Mouse (Mus musculus): Measurements from ENCODE around the gene Plbd1. TPM values are rescaled to one million over a fixed set of nuclear protein-coding genes. Genes with fewer than 3 reads are reported as not detected.
A peak's percentile ranks its signal among the peaks of the same experiment; 100 is the strongest.

Plbd1 gene
- polyA plus RNA-seq, 1 experiment from 2014 or later, result 0.50 TPM

GRCm38 (mm10) chr6:136644171-136644570, 17.6 kb downstream of the Plbd1 start:
- Histone ChIP-seq H3K36me3 (ENCODE audit: control insufficient read depth, insufficient read depth, low read length) (no peaks in the 10 kb centered on the region), H3K27me3 (ENCODE audit: control insufficient read depth, insufficient read depth, low read length) (no peaks in the 10 kb centered on the region), H3K27ac (replicated peaks; ENCODE audit: low read depth, low read length) (no peak overlapping the region), H3K4me1 (ENCODE audit: control insufficient read depth, insufficient read depth, low read length) (no peaks in the 10 kb centered on the region; the same call in 1 of the 2 replicates), H3K4me2 (ENCODE audit: low read length) (no peak overlapping the region), H3K9ac (replicated peaks; ENCODE audit: low read length) (no peak overlapping the region), H3K9me3 (ENCODE audit: control insufficient read depth, low read length) (no peaks in the 10 kb centered on the region), H3K4me3 (replicated peaks; ENCODE audit: low read depth, low read length) (no peak overlapping the region)
- DNase-seq (no peak), ATAC-seq (ENCODE audit: low FRiP score, low TSS enrichment) (no peak)
- WGBS, result 94% methylated on average over 2 of the region's 2 CpGs

GRCm38 (mm10) chr6:136634982-136635381, 26.7 kb downstream of the Plbd1 start:
- Histone ChIP-seq H3K27ac (replicated peaks; ENCODE audit: low read depth, low read length) (no peak overlapping the region), H3K4me1 (ENCODE audit: control insufficient read depth, insufficient read depth, low read length) (no peaks in the 10 kb centered on the region), H3K9me3 (ENCODE audit: control insufficient read depth, low read length) (no peaks in the 10 kb centered on the region), H3K4me3 (replicated peaks; ENCODE audit: low read depth, low read length) (no peak overlapping the region), H3K9ac (replicated peaks; ENCODE audit: low read length) (no peak overlapping the region), H3K27me3 (ENCODE audit: control insufficient read depth, insufficient read depth, low read length) (no peaks in the 10 kb centered on the region), H3K36me3 (ENCODE audit: control insufficient read depth, insufficient read depth, low read length) (no peaks in the 10 kb centered on the region), H3K4me2 (ENCODE audit: low read length) (no peak overlapping the region)
- ATAC-seq (ENCODE audit: low FRiP score, low TSS enrichment) (no peak), DNase-seq (no peak)
- 69% methylated on average over 3 of the region's 3 CpGs for WGBS

DNA sequence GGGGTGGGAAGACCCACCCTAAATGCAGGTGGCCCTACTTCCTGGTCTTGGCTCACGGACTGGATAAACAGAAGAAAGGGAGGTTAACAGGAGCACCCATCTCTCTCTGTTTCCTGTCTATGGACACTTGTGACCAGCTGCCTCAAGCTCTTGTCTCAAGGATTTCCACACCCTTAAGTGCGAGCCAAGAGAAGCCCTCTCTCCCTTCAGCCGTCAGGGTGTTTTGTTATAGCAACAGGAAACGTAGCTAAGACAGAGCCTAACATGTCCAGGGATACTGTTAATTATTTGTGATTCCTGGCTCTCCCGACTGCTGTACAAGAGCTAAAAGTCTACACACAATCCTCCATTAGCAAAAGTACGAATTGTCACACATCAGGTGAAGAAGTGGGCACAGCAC, 28.0 kb downstream of the Plbd1 start:
- ATAC-seq (ENCODE audit: low FRiP score, low TSS enrichment) (no peak), DNase-seq (no peak)
- WGBS, result 83% methylated on average over 6 of the region's 6 CpGs
- Histone ChIP-seq H3K4me1 (ENCODE audit: control insufficient read depth, insufficient read depth, low read length) (no peaks in the 10 kb centered on the region), H3K36me3 (ENCODE audit: control insufficient read depth, insufficient read depth, low read length) (no peaks in the 10 kb centered on the region), H3K9ac (replicated peaks; ENCODE audit: low read length) (no peak overlapping the region), H3K9me3 (ENCODE audit: control insufficient read depth, low read length) (no peaks in the 10 kb centered on the region), H3K27me3 (ENCODE audit: control insufficient read depth, insufficient read depth, low read length) (no peaks in the 10 kb centered on the region), H3K4me2 (ENCODE audit: low read length) (no peak overlapping the region), H3K27ac (replicated peaks; ENCODE audit: low read depth, low read length) (no peak overlapping the region), H3K4me3 (replicated peaks; ENCODE audit: low read depth, low read length) (no peak overlapping the region)

DNA sequence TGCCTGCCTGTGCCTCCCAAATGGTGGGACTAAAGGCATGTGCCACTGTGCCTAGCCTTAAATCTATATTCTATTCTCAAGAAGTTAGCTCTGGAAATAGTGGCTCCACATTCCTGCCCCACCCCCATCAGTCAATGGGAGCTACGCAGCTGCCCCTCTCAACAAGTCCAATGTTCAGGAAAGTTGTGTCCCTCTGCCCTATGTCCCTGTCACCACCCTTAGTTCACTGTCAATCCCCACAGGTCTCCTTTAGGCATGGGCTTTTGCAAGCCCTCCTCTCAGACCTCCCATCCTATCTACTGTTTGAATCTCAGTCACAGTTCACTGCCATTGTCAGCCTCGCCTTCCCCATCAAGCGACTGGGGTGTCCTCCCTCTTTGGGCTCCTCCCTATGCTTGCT, 28.6 kb downstream of the Plbd1 start:
- H3K4me2 ChIP-seq (ENCODE audit: low read length), result no peak overlapping the region
- no peak overlapping the region for H3K4me3 ChIP-seq (replicated peaks; ENCODE audit: low read depth, low read length)
- no peaks in the 10 kb centered on the region for H3K9me3 ChIP-seq (ENCODE audit: control insufficient read depth, low read length)
- no peak for DNase-seq
- no peaks in the 10 kb centered on the region for H3K4me1 ChIP-seq (ENCODE audit: control insufficient read depth, insufficient read depth, low read length)
- no peaks in the 10 kb centered on the region for H3K27me3 ChIP-seq (ENCODE audit: control insufficient read depth, insufficient read depth, low read length)
- H3K27ac ChIP-seq (replicated peaks; ENCODE audit: low read depth, low read length), result no peak overlapping the region
- no peaks in the 10 kb centered on the region for H3K36me3 ChIP-seq (ENCODE audit: control insufficient read depth, insufficient read depth, low read length)
- no peak overlapping the region for H3K9ac ChIP-seq (replicated peaks; ENCODE audit: low read length)
- no peak for ATAC-seq (ENCODE audit: low FRiP score, low TSS enrichment)
- 83% methylated on average over 3 of the region's 3 CpGs for WGBS

DNA sequence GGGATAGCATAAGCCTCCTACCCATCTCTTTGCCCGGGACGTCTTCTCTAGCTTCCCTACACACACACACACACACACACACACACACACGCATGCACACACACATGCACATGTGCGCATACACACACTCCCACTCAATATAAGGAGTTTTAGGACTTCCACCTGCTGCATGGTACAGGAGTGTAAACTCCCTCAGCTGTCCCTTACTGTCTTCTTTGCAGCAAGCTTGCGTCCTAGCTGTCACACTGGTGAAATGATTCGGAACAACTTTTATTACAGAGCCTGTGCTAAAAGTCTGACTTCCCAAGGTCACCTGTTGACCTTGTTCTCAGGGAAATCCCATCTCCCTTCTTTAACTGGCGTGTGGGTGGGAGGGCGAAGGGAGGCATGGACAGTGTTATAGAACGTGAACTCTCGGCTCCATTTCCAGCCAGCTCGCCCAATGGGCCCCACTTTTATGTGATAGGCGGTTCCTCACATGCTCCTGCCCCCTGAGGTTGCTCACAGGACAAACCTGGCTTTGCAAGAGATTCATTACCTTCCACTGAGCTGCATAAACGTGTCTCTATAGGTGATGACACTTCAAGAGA, 29.7 kb downstream of the Plbd1 start:
- H3K4me2 ChIP-seq (ENCODE audit: low read length), result no peak overlapping the region
- no peaks in the 10 kb centered on the region for H3K36me3 ChIP-seq (ENCODE audit: control insufficient read depth, insufficient read depth, low read length)
- no peak overlapping the region for H3K9ac ChIP-seq (replicated peaks; ENCODE audit: low read length)

GRCm38 (mm10) chr6:136631519-136631918, 30.2 kb downstream of the Plbd1 start:
- no peaks in the 10 kb centered on the region for H3K9me3 ChIP-seq (ENCODE audit: control insufficient read depth, low read length)
- no peaks in the 10 kb centered on the region for H3K27me3 ChIP-seq (ENCODE audit: control insufficient read depth, insufficient read depth, low read length)
- 90% methylated on average over 8 of the region's 8 CpGs for WGBS
- H3K4me2 ChIP-seq (ENCODE audit: low read length), result no peak overlapping the region
- no peak overlapping the region for H3K4me3 ChIP-seq (replicated peaks; ENCODE audit: low read depth, low read length)
- DNase-seq (no peak), ATAC-seq (ENCODE audit: low FRiP score, low TSS enrichment) (no peak)
- no peak overlapping the region for H3K27ac ChIP-seq (replicated peaks; ENCODE audit: low read depth, low read length)
- no peak overlapping the region for H3K9ac ChIP-seq (replicated peaks; ENCODE audit: low read length)
- H3K4me1 ChIP-seq (ENCODE audit: control insufficient read depth, insufficient read depth, low read length), result no peaks in the 10 kb centered on the region
- H3K36me3 ChIP-seq (ENCODE audit: control insufficient read depth, insufficient read depth, low read length), result no peaks in the 10 kb centered on the region

More for the DNA sequence above, 29.7 kb downstream of the Plbd1 start:
- Histone ChIP-seq H3K4me1 (ENCODE audit: control insufficient read depth, insufficient read depth, low read length) (no peaks in the 10 kb centered on the region), H3K27me3 (ENCODE audit: control insufficient read depth, insufficient read depth, low read length) (no peaks in the 10 kb centered on the region), H3K27ac (replicated peaks; ENCODE audit: low read depth, low read length) (no peak overlapping the region), H3K4me3 (replicated peaks; ENCODE audit: low read depth, low read length) (no peak overlapping the region), H3K9me3 (ENCODE audit: control insufficient read depth, low read length) (no peaks in the 10 kb centered on the region)
- ATAC-seq (ENCODE audit: low FRiP score, low TSS enrichment) (no peak), DNase-seq (no peak)
- WGBS, result 89% methylated on average over 13 of the region's 13 CpGs

DNA sequence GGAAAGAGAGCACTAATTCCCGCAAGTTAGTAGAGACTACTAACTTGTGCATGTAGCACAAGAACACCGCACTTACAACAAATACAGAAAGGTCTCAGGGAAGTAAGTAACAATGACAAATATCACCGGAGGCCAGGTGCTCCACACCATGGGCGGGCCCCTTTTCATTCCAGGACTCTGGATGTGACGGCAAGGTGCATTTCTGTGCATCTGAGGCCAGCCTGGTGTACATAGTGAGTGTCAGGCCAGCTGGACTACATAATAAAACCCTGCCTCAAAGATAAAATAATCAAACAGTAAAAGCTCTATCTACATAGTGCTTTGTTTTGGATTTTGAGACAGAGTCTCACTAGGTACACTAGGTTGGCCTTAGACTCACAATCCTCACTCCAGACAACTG, 32.1 kb downstream of the Plbd1 start:
- no peak for ATAC-seq (ENCODE audit: low FRiP score, low TSS enrichment)
- 94% methylated on average over 5 of the region's 5 CpGs for WGBS
- Histone ChIP-seq H3K36me3 (ENCODE audit: control insufficient read depth, insufficient read depth, low read length) (no peaks in the 10 kb centered on the region), H3K4me3 (replicated peaks; ENCODE audit: low read depth, low read length) (no peak overlapping the region), H3K9ac (replicated peaks; ENCODE audit: low read length) (no peak overlapping the region), H3K9me3 (ENCODE audit: control insufficient read depth, low read length) (no peaks in the 10 kb centered on the region), H3K27ac (replicated peaks; ENCODE audit: low read depth, low read length) (no peak overlapping the region), H3K4me2 (ENCODE audit: low read length) (no peak overlapping the region), H3K27me3 (ENCODE audit: control insufficient read depth, insufficient read depth, low read length) (no peaks in the 10 kb centered on the region), H3K4me1 (ENCODE audit: control insufficient read depth, insufficient read depth, low read length) (no peaks in the 10 kb centered on the region)
- no peak for DNase-seq

DNA sequence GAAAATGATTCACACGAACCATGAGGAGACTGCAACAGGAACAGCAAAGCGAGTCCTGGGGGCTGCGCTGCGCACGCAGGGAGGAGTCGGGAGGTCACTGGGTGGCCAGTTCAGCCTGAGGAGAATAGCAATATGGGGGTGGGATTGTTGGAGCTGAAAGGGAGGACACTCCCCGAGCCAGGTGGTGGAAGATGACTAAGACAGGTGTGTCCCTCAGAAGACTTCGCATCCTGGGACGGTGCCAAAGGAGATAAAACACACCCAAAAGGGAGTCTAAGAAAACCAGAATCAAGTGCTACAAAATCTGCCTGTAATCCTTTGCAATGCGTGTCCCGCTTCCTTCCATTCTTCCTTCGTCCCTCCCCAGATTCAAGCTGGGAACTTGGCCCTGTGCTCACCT, 36.3 kb downstream of the Plbd1 start:
- Histone ChIP-seq H3K27me3 (ENCODE audit: control insufficient read depth, insufficient read depth, low read length) (no peaks in the 10 kb centered on the region), H3K4me1 (ENCODE audit: control insufficient read depth, insufficient read depth, low read length) (no peaks in the 10 kb centered on the region), H3K9ac (replicated peaks; ENCODE audit: low read length) (no peak overlapping the region), H3K4me2 (ENCODE audit: low read length) (no peak overlapping the region), H3K36me3 (ENCODE audit: control insufficient read depth, insufficient read depth, low read length) (no peaks in the 10 kb centered on the region), H3K4me3 (replicated peaks; ENCODE audit: low read depth, low read length) (no peak overlapping the region), H3K9me3 (ENCODE audit: control insufficient read depth, low read length) (no peaks in the 10 kb centered on the region), H3K27ac (replicated peaks; ENCODE audit: low read depth, low read length) (no peak overlapping the region)
- 91% methylated on average over 12 of the region's 12 CpGs for WGBS
- ATAC-seq (ENCODE audit: low FRiP score, low TSS enrichment) (no peak), DNase-seq (no peak)

DNA sequence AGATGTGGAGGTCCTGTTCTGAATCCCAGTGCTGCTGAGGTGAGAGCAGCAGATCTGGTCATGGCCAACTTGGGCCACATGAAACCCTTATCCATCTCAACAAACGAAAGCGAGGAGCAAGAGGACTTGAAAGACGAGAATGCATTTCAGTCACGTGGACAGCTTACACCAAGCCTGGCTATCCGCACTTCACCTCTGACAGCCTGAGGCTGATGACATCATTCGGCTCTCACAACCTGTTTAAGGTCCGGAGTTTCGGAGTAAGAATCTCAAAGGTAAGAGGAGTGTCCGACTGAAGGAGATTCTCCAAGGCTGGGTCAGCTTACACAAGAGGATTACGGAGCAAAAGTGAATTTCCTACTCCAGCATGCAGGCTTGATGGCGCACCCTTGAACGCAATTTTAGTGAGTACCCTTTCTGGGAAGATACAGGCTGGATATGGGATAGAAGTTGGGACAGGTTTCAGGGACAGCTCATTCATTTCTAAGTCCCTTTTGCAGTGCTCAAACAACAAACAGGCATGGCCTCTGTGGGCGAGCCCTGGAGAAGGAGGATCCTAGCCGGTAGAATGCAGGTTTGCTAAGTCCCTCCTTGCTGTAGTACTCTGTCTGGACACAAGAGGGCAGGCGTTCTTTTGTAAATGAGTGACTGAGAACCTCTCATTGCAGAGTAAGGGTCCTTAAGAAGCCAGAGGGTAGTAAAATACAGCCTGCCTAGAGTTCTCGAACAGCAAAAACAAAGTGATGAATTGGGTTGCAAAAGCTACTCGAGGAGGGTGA, 41.2 kb downstream of the Plbd1 start:
- no peaks in the 10 kb centered on the region for H3K36me3 ChIP-seq (ENCODE audit: control insufficient read depth, insufficient read depth, low read length)
- 50% methylated on average over 17 of the region's 17 CpGs for WGBS
- H3K4me3 ChIP-seq (replicated peaks; ENCODE audit: low read depth, low read length), result no peak overlapping the region
- H3K4me2 ChIP-seq (ENCODE audit: low read length), result no peak overlapping the region
- H3K9ac ChIP-seq (replicated peaks; ENCODE audit: low read length), result no peak overlapping the region
- no peaks in the 10 kb centered on the region for H3K4me1 ChIP-seq (ENCODE audit: control insufficient read depth, insufficient read depth, low read length)
- no peaks in the 10 kb centered on the region for H3K9me3 ChIP-seq (ENCODE audit: control insufficient read depth, low read length)
- H3K27me3 ChIP-seq (ENCODE audit: control insufficient read depth, insufficient read depth, low read length), result no peaks in the 10 kb centered on the region
- H3K27ac ChIP-seq (replicated peaks; ENCODE audit: low read depth, low read length), result no peak overlapping the region
- ATAC-seq (ENCODE audit: low FRiP score, low TSS enrichment) (no peak; the same call in 1 of the 2 replicates), DNase-seq (peak; percentile 91)
